Mouse (Mus musculus) liver, embryonic 14.5 days (tissue): ENCODE results near the gene Mcpt4. TPM values are rescaled to one million over a fixed set of nuclear protein-coding genes. Genes with fewer than 3 reads are reported as not detected.
"Not testable (repeated sequence)": the region's sequence is repeated elsewhere in the genome, so short reads cannot be mapped to it uniquely, and the experiment has no call there.

Experiments
- ATAC-seq: fragments of 200-750 bp; cut with Nextera tagmentation; 2 replicates; pipeline ENCODE4 v1.8.0; 2017; ENCODE audit warnings: moderate number of reproducible peaks, mild to moderate bottlenecking, moderate library complexity; ENCODE audit not compliant: insufficient read depth
- DNase-seq, 3 experiments: peaks; one replicate each; pipeline ENCODE4 v3.0.0-alpha.2; 2012 to 2013; ENCODE audit warnings: low read depth in 3 of 3, low spot score in 3 of 3
- H3K27ac ChIP-seq: fragments of 300-500 bp; sonication (generic); 2 replicates; pipeline ENCODE4 v1.5.1; 2014; ENCODE audit warnings: moderate library complexity, mild to moderate bottlenecking, control low read depth, inconsistent platforms
- H3K27me3 ChIP-seq: fragments of 300-500 bp; sonication (generic); 2 replicates; pipeline ENCODE4 v1.6.1; 2014; ENCODE audit warnings: mild to moderate bottlenecking, low read length, moderate library complexity; ENCODE audit not compliant: control insufficient read depth, insufficient read depth
- H3K36me3 ChIP-seq: fragments of 300-500 bp; sonication (generic); replicated peaks from 2 replicates; pipeline ENCODE4 v1.6.1; 2014; ENCODE audit warnings: low read depth; ENCODE audit not compliant: control insufficient read depth, insufficient read depth
- H3K4me1 ChIP-seq, 2 experiments: fragments of 200-500 bp in 1 of 2; fragments of 300-500 bp in 1 of 2; sonication (generic) in 1 of 2; replicated peaks; 2 replicates each; pipeline ENCODE4 v1.6.1; 2012 to 2014; ENCODE audit warnings: antibody characterized with exemption in 1 of 2, inconsistent platforms in 1 of 2, low read length in 1 of 2; ENCODE audit not compliant: control insufficient read depth in 2 of 2, insufficient read depth in 2 of 2
- H3K4me2 ChIP-seq: fragments of 300-500 bp; sonication (generic); 2 replicates; pipeline ENCODE4 v1.6.1; 2014; ENCODE audit warnings: low read depth, mild to moderate bottlenecking, control low read depth, moderate library complexity
- H3K4me3 ChIP-seq, 2 experiments: fragments of 200-500 bp in 1 of 2; fragments of 300-500 bp in 1 of 2; sonication (generic) in 1 of 2; 2 replicates each; pipeline ENCODE4 v1.5.1; 2012 to 2014; ENCODE audit warnings: low read depth in 2 of 2, low read length in 2 of 2, mild to moderate bottlenecking in 2 of 2, control low read depth in 1 of 2, inconsistent platforms in 1 of 2, moderate library complexity in 1 of 2; ENCODE audit not compliant: insufficient read depth in 1 of 2
- H3K9ac ChIP-seq: fragments of 300-500 bp; sonication (generic); replicated peaks from 2 replicates; pipeline ENCODE4 v1.6.1; 2014; ENCODE audit warnings: mild to moderate bottlenecking, control low read depth, moderate library complexity
- H3K9me3 ChIP-seq: fragments of 300-500 bp; sonication (generic); 2 replicates; pipeline ENCODE4 v1.6.1; 2016; ENCODE audit warnings: low read length, mixed read lengths; ENCODE audit not compliant: control insufficient read depth
- CTCF ChIP-seq: IDR thresholded peaks from 2 replicates; pipeline ENCODE4 v1.5.1; 2016; ENCODE audit warnings: antibody characterized with exemption, low read depth, control low read depth
- EP300 ChIP-seq: IDR thresholded peaks from 2 replicates; pipeline ENCODE4 v1.6.1; 2016; ENCODE audit warnings: antibody characterized with exemption, low read depth
- WGBS: fragments of 180-500 bp; shearing (Covaris S2); extraction: QIAGEN DNeasy Blood & Tissue Kit; methylation state at CpG from one replicate; pipeline ENCODE4 v1.1.7; 2014; ENCODE audit not compliant: insufficient replicate concordance; 5-methylcytosine and 5-hydroxymethylcytosine counted together
- polyA plus RNA-seq, 2 experiments: library from polyadenylated mRNA; depleted of rRNA in 1 of 2; stranded (reverse) in 1 of 2; unstranded in 1 of 2; fragments of >200 nt; fragmentation: Nextera tagmentation in 1 of 2; extraction: Ambion mirVana in 1 of 2; gene quantifications; 2 replicates each; pipeline versions ENCODE4 v1.2.1 to v1.2.3; 2012 to 2014

The Mcpt4 gene
- polyA plus RNA-seq, 2 experiments = 0.04 TPM; not detected in 1

DNA sequence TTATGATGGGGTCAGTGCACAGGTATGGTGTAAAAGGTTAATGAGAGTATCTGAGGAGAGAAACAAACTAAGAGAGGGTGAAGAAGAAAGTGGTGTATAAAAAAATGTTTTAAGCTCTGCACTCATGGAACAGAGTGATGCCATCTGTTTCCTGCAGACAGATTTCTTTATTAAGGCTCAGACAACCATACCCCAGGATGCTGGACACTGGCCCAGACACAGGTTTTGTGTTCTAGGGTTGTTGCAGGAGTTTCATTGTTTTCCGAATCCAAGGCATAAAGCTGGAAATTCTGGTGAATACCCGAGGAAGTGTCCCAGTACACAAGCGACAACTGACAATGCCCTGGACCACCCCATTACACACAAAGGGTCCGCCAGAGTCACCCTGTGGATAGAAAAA, 19.9 kb upstream of the Mcpt4 start:
- H3K9ac ChIP-seq = no peak overlapping the region
- DNase-seq = no peak

GRCm38 (mm10) chr14:56057722-56058121, 4.4 kb downstream of the Mcpt4 start:
- Histone ChIP-seq H3K4me2 (no peak overlapping the region), H3K36me3 (no peaks in the 10 kb centered on the region), H3K4me1 (peaks cover 0 to 3% of the 10 kb centered on the region in 2 experiments; a peak in 1 of 4 replicates), H3K4me3 (no peak overlapping the region), H3K27ac (no peak overlapping the region), H3K9me3 (no peaks in the 10 kb centered on the region), H3K9ac (no peak overlapping the region), H3K27me3 (no peaks in the 10 kb centered on the region)
- DNase-seq (no peak), ATAC-seq (no peak)
- no peak for TF ChIP-seq CTCF
- no peak for TF ChIP-seq EP300
- WGBS = 35% methylated on average over 4 of the region's 4 CpGs

More for the DNA sequence above, 19.9 kb upstream of the Mcpt4 start:
- H3K4me3 ChIP-seq = no peak overlapping the region
- no peak overlapping the region for H3K4me2 ChIP-seq
- WGBS = 63% methylated on average over 4 of the region's 4 CpGs
- TF ChIP-seq EP300 (no peak), CTCF (no peak)
- no peak for ATAC-seq
- H3K27me3 ChIP-seq = no peaks in the 10 kb centered on the region
- H3K4me1 ChIP-seq = no peaks in the 10 kb centered on the region
- H3K36me3 ChIP-seq = no peaks in the 10 kb centered on the region
- no peaks in the 10 kb centered on the region for H3K9me3 ChIP-seq
- H3K27ac ChIP-seq = no peak overlapping the region

GRCm38 (mm10) chr14:56055408-56055807, 6.7 kb downstream of the Mcpt4 start:
- Histone ChIP-seq H3K4me1 (peaks cover 0 to 3% of the 10 kb centered on the region in 2 experiments; a peak in 1 of 4 replicates), H3K4me2 (no peak overlapping the region), H3K9ac (no peak overlapping the region), H3K36me3 (no peaks in the 10 kb centered on the region), H3K27ac (no peak overlapping the region), H3K4me3 (no peak overlapping the region), H3K9me3 (no peaks in the 10 kb centered on the region), H3K27me3 (no peaks in the 10 kb centered on the region)
- no peak for DNase-seq
- TF ChIP-seq CTCF = no peak
- no peak for TF ChIP-seq EP300
- 50% methylated on average over 3 of the region's 3 CpGs for WGBS
- no peak for ATAC-seq

DNA sequence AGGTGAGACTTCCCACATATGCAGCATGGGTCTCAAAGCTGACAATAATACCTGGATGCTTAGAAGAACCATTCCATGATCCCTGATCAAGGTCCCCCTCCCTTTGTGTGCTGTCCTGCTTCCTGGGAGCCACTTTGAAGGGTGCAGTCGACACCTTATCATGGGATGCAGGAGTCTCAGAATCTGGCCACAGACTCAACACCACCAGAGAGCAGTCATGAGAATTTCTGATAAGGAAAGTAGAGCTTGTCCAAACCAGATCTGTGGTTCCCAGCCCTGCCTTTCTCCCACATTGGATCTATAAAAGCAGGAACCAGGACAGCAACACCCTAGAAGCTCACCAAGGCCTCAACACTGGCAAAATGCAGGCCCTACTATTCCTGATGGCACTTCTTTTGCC, 20.3 kb downstream of the Mcpt4 start, which contains the start of gene Mcpt2:
Gene Mcpt2, plus strand, starts transcription at position 250 of the 400 bp plus-strand sequence.
- 16% methylated on average over 1 of the region's 1 CpGs for WGBS
- not testable (repeated sequence) for H3K4me1 ChIP-seq, H3K27ac ChIP-seq, H3K4me3 ChIP-seq, H3K9ac ChIP-seq, H3K4me2 ChIP-seq, H3K9me3 ChIP-seq, H3K36me3 ChIP-seq, H3K27me3 ChIP-seq
- peak; percentile 62 for TF ChIP-seq EP300
- ATAC-seq (peak; percentile 61; the same call in 1 of the 2 replicates), DNase-seq (peak in 1 of 3 experiments; percentile 9)

- H3K4me2 ChIP-seq = no peak overlapping the region
- no peaks in the 10 kb centered on the region for H3K36me3 ChIP-seq
- 50% methylated on average over 2 of the region's 2 CpGs for WGBS
- no peak for ATAC-seq
- no peak overlapping the region for H3K27ac ChIP-seq
- DNase-seq = no peak
- H3K9ac ChIP-seq = no peak overlapping the region
- no peak overlapping the region for H3K4me3 ChIP-seq
- H3K4me1 ChIP-seq = no peaks in the 10 kb centered on the region
- H3K27me3 ChIP-seq = no peaks in the 10 kb centered on the region
- no peaks in the 10 kb centered on the region for H3K9me3 ChIP-seq
- TF ChIP-seq EP300 (no peak), CTCF (no peak)
Measured at GRCm38 (mm10) chr14:56034433-56034832, 27.7 kb downstream of the Mcpt4 start.

GRCm38 (mm10) chr14:56030395-56030794, 31.7 kb downstream of the Mcpt4 start, which contains the start of gene Mcpt9:
Gene Mcpt9, minus strand, starts transcription at chr14:56030495.
- DNase-seq, H3K4me1 ChIP-seq, H3K27ac ChIP-seq, H3K4me2 ChIP-seq, H3K9ac ChIP-seq, H3K27me3 ChIP-seq, ATAC-seq, H3K36me3 ChIP-seq, H3K9me3 ChIP-seq, H3K4me3 ChIP-seq: not testable (repeated sequence)
- 54% methylated on average over 2 of the region's 3 CpGs for WGBS
